8 mouse cellular contexts compared by ENCODE assay signal in genomic region chr13:15759633-15760441, GRCm38 (mm10).
DNase-seq lines count a peak whose midpoint lies in the region; ATAC-seq lines count a peak whose summit lies in the region.

No protein-coding gene starts in this region.

- H3K4me2 ChIP-seq in hindbrain, embryonic 16.5 days (ENCODE audit: low read length): peak overlapping the region; percentile 64
- H3K4me2 ChIP-seq in midbrain, embryonic 12.5 days (replicated peaks): peak overlapping the region; percentile 64

- WGBS in hindbrain, embryonic 16.5 days: 14% methylated on average over 10 of the region's 10 CpGs
- WGBS in midbrain, embryonic 12.5 days: 11% methylated on average over 10 of the region's 10 CpGs

- no peaks in the 10 kb centered on the region for H3K27me3 ChIP-seq in hindbrain, embryonic 16.5 days (replicated peaks; ENCODE audit: control insufficient read depth, insufficient read depth, low read length)
- peaks cover 15% of the 10 kb centered on the region for H3K27me3 ChIP-seq in midbrain, embryonic 12.5 days

- peaks cover 5% of the 10 kb centered on the region for H3K4me1 ChIP-seq in hindbrain, embryonic 16.5 days (ENCODE audit: control insufficient read depth, insufficient read depth, low read depth, low read length)
- H3K4me1 ChIP-seq in midbrain, embryonic 12.5 days: peaks cover 15% of the 10 kb centered on the region

- peak overlapping the region; percentile 44 for H3K4me3 ChIP-seq in hindbrain, embryonic 16.5 days (ENCODE audit: low read length)
- H3K4me3 ChIP-seq in midbrain, embryonic 12.5 days: peak overlapping the region; percentile 45

- ATAC-seq in common myeloid progenitor, adult 5-6 weeks (replicated peaks; ENCODE audit: low read depth, poor library complexity, severe bottlenecking): peak; percentile 69
- ATAC-seq in hindbrain, embryonic 16.5 days: peak; percentile 9
- peak; percentile 53 for ATAC-seq in midbrain, embryonic 12.5 days (ENCODE audit: low FRiP score, low read depth)

- H3K9ac ChIP-seq in hindbrain, embryonic 16.5 days (ENCODE audit: low read depth, low read length): peak overlapping the region; percentile 61
- peak overlapping the region; percentile 61 for H3K9ac ChIP-seq in midbrain, embryonic 12.5 days (replicated peaks)

- DNase-seq in embryo, embryonic 11 days: peak; percentile 49
- no peak for DNase-seq in embryo, embryonic 9.5 days (ENCODE audit: extremely low spot score)
- DNase-seq in layer of hippocampus, postnatal 14 days (ENCODE audit: low spot score in 2 of 2): no peak
- DNase-seq in layer of hippocampus, adult 18-20 months (ENCODE audit: low spot score in 2 of 2): no peak
- DNase-seq in testis, postnatal 14 days (ENCODE audit: low spot score): no peak

- no peaks in the 10 kb centered on the region for H3K36me3 ChIP-seq in hindbrain, embryonic 16.5 days (ENCODE audit: control insufficient read depth, insufficient read depth, low read length)
- no peaks in the 10 kb centered on the region for H3K36me3 ChIP-seq in midbrain, embryonic 12.5 days

- no peaks in the 10 kb centered on the region for H3K9me3 ChIP-seq in hindbrain, embryonic 16.5 days (ENCODE audit: control insufficient read depth, low read length)
- H3K9me3 ChIP-seq in midbrain, embryonic 12.5 days: no peaks in the 10 kb centered on the region

- H3K27ac ChIP-seq in hindbrain, embryonic 16.5 days (ENCODE audit: low read depth, low read length): peak overlapping the region; percentile 80
- H3K27ac ChIP-seq in midbrain, embryonic 12.5 days (replicated peaks): peak overlapping the region; percentile 77

Comparison
In these comparisons a context has a peak if more than half of its experiments do, and no peak if none do; other contexts are left out.
1. ATAC-seq: peak in every context shown above with its lines; median percentile 69 in common myeloid progenitor, adult 5-6 weeks; 53 in midbrain, embryonic 12.5 days; 9 in hindbrain, embryonic 16.5 days.